Mouse (Mus musculus) brain, embryonic 18.5 days (tissue): ENCODE data around the gene Jmjd7.

Experiments used
- DNase-seq: peaks from one replicate; pipeline ENCODE4 v3.0.0-alpha.2; 2012; ENCODE audit warnings: low read depth, low spot score

Gene Jmjd7

GRCm38 (mm10) chr2:120026984-120027949 lies at the start of gene Jmjd7, which contains the start of gene Gm28042:
Jmjd7 (plus strand) TSS chr2:120027483.
Gm28042 (plus strand) TSS chr2:120027493.
- peak; percentile 69 for DNase-seq

- DNase-seq, result no peak
These were observed 46.8 kb upstream of the Jmjd7 start for GRCm38 (mm10) chr2:119980343-119980986.

GRCm38 (mm10) chr2:119981631-119982030 lies 45.7 kb upstream of the Jmjd7 start:
- DNase-seq, result no peak

- no peak for DNase-seq
These were observed 41.4 kb upstream of the Jmjd7 start for GRCm38 (mm10) chr2:119985871-119986270.

GRCm38 (mm10) chr2:119986369-119986768 lies 40.9 kb upstream of the Jmjd7 start:
- no peak for DNase-seq

GRCm38 (mm10) chr2:119987441-119987840 lies 39.8 kb upstream of the Jmjd7 start:
- DNase-seq, result no peak

- no peak for DNase-seq
These were observed 38.3 kb upstream of the Jmjd7 start for GRCm38 (mm10) chr2:119988952-119989351.

- DNase-seq, result no peak
These were observed 36.4 kb upstream of the Jmjd7 start for GRCm38 (mm10) chr2:119990881-119991280.

- no peak for DNase-seq
These were observed 34.9 kb upstream of the Jmjd7 start for GRCm38 (mm10) chr2:119992349-119992748.

- no peak for DNase-seq
These were observed 33.8 kb upstream of the Jmjd7 start for GRCm38 (mm10) chr2:119993515-119993914.

GRCm38 (mm10) chr2:119994839-119995238 lies 32.4 kb upstream of the Jmjd7 start:
- DNase-seq, result no peak

- DNase-seq, result no peak
These were observed 31.6 kb upstream of the Jmjd7 start for GRCm38 (mm10) chr2:119995391-119996281.

- DNase-seq, result no peak
These were observed 29.9 kb upstream of the Jmjd7 start for GRCm38 (mm10) chr2:119997354-119997753.

- no peak for DNase-seq
These were observed 27.6 kb upstream of the Jmjd7 start for GRCm38 (mm10) chr2:119999731-120000130.

GRCm38 (mm10) chr2:120000882-120001584 lies 26.2 kb upstream of the Jmjd7 start:
- no peak for DNase-seq

GRCm38 (mm10) chr2:120001956-120002355 lies 25.3 kb upstream of the Jmjd7 start:
- no peak for DNase-seq

GRCm38 (mm10) chr2:120003970-120004369 lies 23.3 kb upstream of the Jmjd7 start:
- no peak for DNase-seq

GRCm38 (mm10) chr2:120006696-120007095 lies 20.6 kb upstream of the Jmjd7 start:
- DNase-seq, result no peak

- DNase-seq, result no peak
These were observed 19.5 kb upstream of the Jmjd7 start for GRCm38 (mm10) chr2:120007680-120008210.

- no peak for DNase-seq
These were observed 18.6 kb upstream of the Jmjd7 start for GRCm38 (mm10) chr2:120008672-120009071.
